Mouse (Mus musculus): ENCODE data around the gene Irs2. TPM values are rescaled to one million over a fixed set of nuclear protein-coding genes. Genes with fewer than 3 reads are reported as not detected.

The Irs2 gene
- polyA plus RNA-seq, 1 experiment from 2014 or later = 6.2 TPM

DNA sequence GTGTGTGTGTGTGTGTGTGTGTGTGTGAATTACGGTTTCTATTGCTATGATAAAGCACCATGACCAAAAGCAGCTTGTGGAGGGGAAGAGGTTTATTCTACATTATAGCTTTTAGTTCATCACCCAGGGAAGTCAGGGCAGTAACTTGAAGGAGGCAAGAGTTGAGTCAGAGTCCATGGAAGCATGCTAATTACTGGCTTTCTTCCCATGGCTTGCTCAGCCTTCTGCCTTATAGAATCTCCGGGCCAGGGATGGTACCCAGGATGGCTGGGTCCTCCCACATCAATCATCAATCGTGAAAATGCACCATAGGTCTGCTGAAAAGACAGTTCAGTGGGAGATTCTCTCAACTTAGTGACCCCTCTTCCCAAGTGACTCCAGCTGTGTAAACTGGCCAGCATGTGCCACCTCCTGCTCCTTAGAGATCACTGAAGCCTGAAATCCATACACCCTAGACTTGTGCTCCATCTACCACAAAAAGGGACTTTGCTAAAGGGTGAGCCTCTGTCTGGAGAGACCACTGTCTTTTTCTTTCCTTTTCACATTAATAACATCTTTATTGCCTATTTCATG lies 69.0 kb downstream of the Irs2 start:
- ATAC-seq (ENCODE audit: low FRiP score) = no peak
- DNase-seq (ENCODE audit: low spot score, missing footprints) = no peak
- Histone ChIP-seq H3K9me3 (ENCODE audit: control insufficient read depth, low read length) (no peaks in the 10 kb centered on the region), H3K36me3 (ENCODE audit: control insufficient read depth, insufficient read depth, low read length) (no peaks in the 10 kb centered on the region), H3K4me2 (no peak overlapping the region), H3K9ac (ENCODE audit: low read length) (no peak overlapping the region), H3K4me1 (ENCODE audit: control insufficient read depth, insufficient read depth, low read length) (no peaks in the 10 kb centered on the region), H3K27me3 (ENCODE audit: control insufficient read depth, insufficient read depth, low read length) (no peaks in the 10 kb centered on the region; the same call in 1 of the 2 replicates), H3K4me3 (ENCODE audit: low read depth, low read length) (no peak overlapping the region), H3K27ac (ENCODE audit: low read depth, low read length) (no peak overlapping the region)
- 49% methylated on average over 2 of the region's 3 CpGs for WGBS

DNA sequence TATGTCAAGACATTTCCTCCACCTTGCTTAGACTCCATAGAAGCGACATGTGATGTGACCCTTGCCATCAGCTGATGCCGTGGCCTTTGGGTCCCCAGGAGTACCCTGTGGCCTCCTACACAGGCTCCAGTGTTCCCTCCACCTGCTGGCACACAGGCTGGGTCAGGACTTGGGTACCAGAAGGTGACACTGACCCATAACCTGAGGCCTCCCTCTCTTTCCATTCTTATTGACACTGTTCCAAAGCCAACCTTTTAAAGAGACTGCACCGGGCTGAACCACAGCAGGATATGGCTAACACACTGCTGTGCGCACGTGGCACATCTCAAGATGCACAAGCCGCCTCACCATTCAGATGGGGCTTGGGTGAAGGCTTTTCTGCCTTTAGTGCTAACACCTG lies 70.0 kb downstream of the Irs2 start:
- Histone ChIP-seq H3K27me3 (ENCODE audit: control insufficient read depth, insufficient read depth, low read length) (no peaks in the 10 kb centered on the region; the same call in 1 of the 2 replicates), H3K9me3 (ENCODE audit: control insufficient read depth, low read length) (no peaks in the 10 kb centered on the region), H3K4me2 (no peak overlapping the region), H3K36me3 (ENCODE audit: control insufficient read depth, insufficient read depth, low read length) (no peaks in the 10 kb centered on the region), H3K4me3 (ENCODE audit: low read depth, low read length) (no peak overlapping the region), H3K27ac (ENCODE audit: low read depth, low read length) (no peak overlapping the region), H3K9ac (ENCODE audit: low read length) (no peak overlapping the region), H3K4me1 (ENCODE audit: control insufficient read depth, insufficient read depth, low read length) (no peaks in the 10 kb centered on the region)
- 81% methylated on average over 6 of the region's 6 CpGs for WGBS
- DNase-seq (ENCODE audit: low spot score, missing footprints) (no peak), ATAC-seq (ENCODE audit: low FRiP score) (no peak)

DNA sequence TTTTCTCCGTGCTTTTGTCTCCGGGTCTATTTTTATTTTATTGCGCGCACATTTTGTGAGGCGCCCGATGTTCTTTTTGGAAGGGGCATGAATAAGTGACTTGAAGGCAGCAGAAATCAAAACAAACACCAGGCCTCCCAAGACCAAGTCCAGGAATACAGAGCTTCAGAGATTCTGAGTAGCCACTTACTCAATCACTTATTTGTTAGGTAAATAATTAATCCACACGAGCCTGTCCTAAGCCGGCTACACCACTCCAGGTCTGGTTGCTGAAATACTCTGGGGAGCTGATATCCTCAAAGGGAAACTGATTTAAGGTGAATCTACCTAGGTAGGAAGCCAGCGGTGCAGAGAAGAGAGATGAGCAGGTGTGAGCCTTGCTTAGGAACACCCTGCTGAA lies 71.6 kb downstream of the Irs2 start:
- no peaks in the 10 kb centered on the region for H3K9me3 ChIP-seq (ENCODE audit: control insufficient read depth, low read length)
- no peak overlapping the region for H3K9ac ChIP-seq (ENCODE audit: low read length)
- no peak for ATAC-seq (ENCODE audit: low FRiP score)
- H3K27me3 ChIP-seq (ENCODE audit: control insufficient read depth, insufficient read depth, low read length) = no peaks in the 10 kb centered on the region; the same call in 1 of the 2 replicates
- no peak overlapping the region for H3K4me2 ChIP-seq
- WGBS = 89% methylated on average over 9 of the region's 9 CpGs
- H3K36me3 ChIP-seq (ENCODE audit: control insufficient read depth, insufficient read depth, low read length) = no peaks in the 10 kb centered on the region
- no peak overlapping the region for H3K4me3 ChIP-seq (ENCODE audit: low read depth, low read length)
- peak; percentile 82 for DNase-seq (ENCODE audit: low spot score, missing footprints)
- H3K27ac ChIP-seq (ENCODE audit: low read depth, low read length) = no peak overlapping the region
- H3K4me1 ChIP-seq (ENCODE audit: control insufficient read depth, insufficient read depth, low read length) = no peaks in the 10 kb centered on the region

DNA sequence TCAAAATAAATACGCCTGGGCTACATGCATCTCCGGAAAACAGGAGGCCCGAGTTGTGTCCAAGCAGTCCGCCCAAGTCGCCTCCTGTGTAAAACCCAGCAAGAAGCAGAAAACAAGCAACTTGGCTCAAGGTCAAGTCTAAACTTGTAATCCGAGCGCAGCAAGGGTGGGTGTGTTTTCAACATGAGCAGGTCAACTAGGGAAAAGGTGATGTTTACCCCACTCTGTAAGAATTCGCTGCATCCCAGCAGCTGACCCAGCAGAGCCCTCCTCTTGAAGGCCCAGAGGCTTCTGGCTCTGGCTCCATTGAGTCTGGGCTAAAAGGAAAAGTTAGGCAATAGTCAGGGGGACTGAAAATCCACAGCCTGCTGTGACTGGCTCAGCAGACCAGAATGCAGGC lies 73.0 kb downstream of the Irs2 start:
- H3K27me3 ChIP-seq (ENCODE audit: control insufficient read depth, insufficient read depth, low read length) = no peaks in the 10 kb centered on the region; the same call in 1 of the 2 replicates
- no peaks in the 10 kb centered on the region for H3K9me3 ChIP-seq (ENCODE audit: control insufficient read depth, low read length)
- WGBS = 78% methylated on average over 8 of the region's 8 CpGs
- no peaks in the 10 kb centered on the region for H3K4me1 ChIP-seq (ENCODE audit: control insufficient read depth, insufficient read depth, low read length)
- no peak overlapping the region for H3K27ac ChIP-seq (ENCODE audit: low read depth, low read length)
- ATAC-seq (ENCODE audit: low FRiP score) = no peak
- peak; percentile 71 for DNase-seq (ENCODE audit: low spot score, missing footprints)
- H3K9ac ChIP-seq (ENCODE audit: low read length) = no peak overlapping the region
- no peak overlapping the region for H3K4me3 ChIP-seq (ENCODE audit: low read depth, low read length)
- no peak overlapping the region for H3K4me2 ChIP-seq
- no peaks in the 10 kb centered on the region for H3K36me3 ChIP-seq (ENCODE audit: control insufficient read depth, insufficient read depth, low read length)

Measured in midbrain, embryonic 11.5 days (tissue).